Mouse (Mus musculus) heart, embryonic 16.5 days (tissue): ENCODE data around the gene Dnah14. TPM values are rescaled to one million over a fixed set of nuclear protein-coding genes. Genes with fewer than 3 reads are reported as not detected.

ENCODE experiments used
- ATAC-seq: fragments of 200-750 bp; cut with Nextera tagmentation; replicated peaks from 2 replicates; pipeline ENCODE4 v1.8.0; 2017; ENCODE audit warnings: moderate number of reproducible peaks; ENCODE audit not compliant: insufficient read depth, low FRiP score; ENCODE audit errors: extremely low read depth
- H3K27ac ChIP-seq: fragments of 300-500 bp; sonication (generic); 2 replicates; pipeline ENCODE4 v1.5.1; 2014; ENCODE audit warnings: mild to moderate bottlenecking, low read length, control low read depth, moderate library complexity
- H3K27me3 ChIP-seq: fragments of 300-500 bp; sonication (generic); 2 replicates; pipeline ENCODE4 v1.6.1; 2014; ENCODE audit warnings: low read length, mixed read lengths; ENCODE audit not compliant: control insufficient read depth, insufficient read depth
- H3K36me3 ChIP-seq: fragments of 300-500 bp; sonication (generic); 2 replicates; pipeline ENCODE4 v1.6.1; 2014; ENCODE audit not compliant: control insufficient read depth, insufficient read depth
- H3K4me1 ChIP-seq: fragments of 300-500 bp; sonication (generic); 2 replicates; pipeline ENCODE4 v1.6.1; 2014; ENCODE audit warnings: low read length, mixed read lengths; ENCODE audit not compliant: control insufficient read depth, insufficient read depth
- H3K4me2 ChIP-seq: fragments of 300-500 bp; sonication (generic); 2 replicates; pipeline ENCODE4 v1.6.1; 2014; ENCODE audit warnings: low read depth, mild to moderate bottlenecking, control low read depth, low read length
- H3K4me3 ChIP-seq: fragments of 300-500 bp; sonication (generic); 2 replicates; pipeline ENCODE4 v1.5.1; 2014; ENCODE audit warnings: mild to moderate bottlenecking, control low read depth, low read length
- H3K9ac ChIP-seq: fragments of 300-500 bp; sonication (generic); 2 replicates; pipeline ENCODE4 v1.6.1; 2014; ENCODE audit warnings: low read length, control low read depth
- H3K9me3 ChIP-seq: fragments of 300-500 bp; sonication (generic); replicated peaks from 2 replicates; pipeline ENCODE4 v1.6.1; 2016; ENCODE audit warnings: low read length; ENCODE audit not compliant: control insufficient read depth
- WGBS: fragments of 180-500 bp; shearing (Covaris S2); extraction: QIAGEN DNeasy Blood & Tissue Kit; methylation state at CpG from one replicate; pipeline ENCODE4 v1.1.7; 2014; 5-methylcytosine and 5-hydroxymethylcytosine counted together
- polyA plus RNA-seq: library from polyadenylated mRNA; unstranded; fragments of >200 nt; fragmentation: Nextera tagmentation; extraction: Ambion mirVana; gene quantifications from 2 replicates; pipeline ENCODE4 v1.2.1, GENCODE M21; 2015

Dnah14 gene
- polyA plus RNA-seq, 1 experiment from 2014 or later = 0.80 TPM

GRCm38 (mm10) chr1:181862676-181863374 is 286.5 kb downstream of the Dnah14 start:
- peaks cover 7% of the 10 kb centered on the region for H3K4me1 ChIP-seq
- no peak overlapping the region for H3K4me2 ChIP-seq
- no peak overlapping the region for H3K4me3 ChIP-seq
- no peaks in the 10 kb centered on the region for H3K27me3 ChIP-seq
- no peak overlapping the region for H3K27ac ChIP-seq
- 63% methylated on average over 16 of the region's 16 CpGs for WGBS
- H3K9ac ChIP-seq = no peak overlapping the region
- H3K9me3 ChIP-seq = no peaks in the 10 kb centered on the region
- no peak for ATAC-seq
- H3K36me3 ChIP-seq = no peaks in the 10 kb centered on the region

GRCm38 (mm10) chr1:181863431-181863830 is 287.1 kb downstream of the Dnah14 start:
- WGBS = 38% methylated on average over 8 of the region's 8 CpGs
- ATAC-seq = no peak
- H3K27me3 ChIP-seq = no peaks in the 10 kb centered on the region
- H3K36me3 ChIP-seq = no peaks in the 10 kb centered on the region
- no peak overlapping the region for H3K4me2 ChIP-seq
- peaks cover 7% of the 10 kb centered on the region for H3K4me1 ChIP-seq
- no peaks in the 10 kb centered on the region for H3K9me3 ChIP-seq
- H3K9ac ChIP-seq = no peak overlapping the region
- no peak overlapping the region for H3K4me3 ChIP-seq
- H3K27ac ChIP-seq = no peak overlapping the region

Other genes with a start within 250 kb of the Dnah14 start
- gene Cnih3, start 223.9 kb upstream of the Dnah14 start, polyA plus RNA-seq = 0.09 TPM in 1 of 2 replicates, not detected in the other
- 0.16 and 0.25 TPM in 2 replicates for gene Ccdc121, start 65.1 kb upstream of the Dnah14 start, polyA plus RNA-seq